Mouse (Mus musculus): ENCODE measurements around the gene Exoc3. TPM values are rescaled to one million over a fixed set of nuclear protein-coding genes. Genes with fewer than 3 reads are reported as not detected.

The Exoc3 gene
- total RNA-seq, 2 experiments from 2014 or later, result 47.3 to 53.5 TPM

DNA sequence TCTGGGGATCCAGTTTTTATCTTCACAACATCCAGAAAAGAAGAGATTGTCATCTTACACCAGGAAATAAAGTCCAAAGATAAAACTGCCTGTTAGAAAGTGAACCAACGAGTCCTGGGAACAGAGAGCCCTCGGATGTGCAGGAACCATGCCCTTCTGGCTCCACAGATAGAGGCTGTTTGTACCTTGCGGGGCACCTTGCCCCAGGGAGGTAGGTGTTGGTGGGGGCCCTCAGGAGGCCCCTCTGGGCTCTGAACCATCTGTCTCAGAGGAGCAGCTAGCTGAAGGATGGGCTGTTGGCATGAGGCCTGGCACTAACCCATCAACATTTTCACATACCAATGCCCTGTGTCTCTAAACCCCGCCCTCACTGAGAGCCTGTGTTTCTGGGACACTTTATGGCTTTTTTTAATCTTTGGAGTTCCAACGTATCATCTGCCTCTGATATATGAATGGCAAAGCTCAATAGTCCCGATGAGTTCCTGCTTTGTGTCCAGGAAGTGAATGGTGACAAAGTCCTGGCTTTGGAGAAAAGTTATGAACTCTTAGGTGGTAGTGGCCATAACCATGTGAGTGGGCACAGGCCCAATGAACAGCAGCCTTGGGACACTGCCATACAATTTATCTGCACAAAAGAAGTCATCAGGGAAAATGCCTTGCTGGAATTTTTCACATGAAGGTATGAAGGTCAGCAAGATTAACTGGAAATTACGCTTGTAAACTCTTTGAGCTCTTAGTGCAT lies 69.5 kb downstream of the Exoc3 start:
- DNase-seq, result no peak

DNA sequence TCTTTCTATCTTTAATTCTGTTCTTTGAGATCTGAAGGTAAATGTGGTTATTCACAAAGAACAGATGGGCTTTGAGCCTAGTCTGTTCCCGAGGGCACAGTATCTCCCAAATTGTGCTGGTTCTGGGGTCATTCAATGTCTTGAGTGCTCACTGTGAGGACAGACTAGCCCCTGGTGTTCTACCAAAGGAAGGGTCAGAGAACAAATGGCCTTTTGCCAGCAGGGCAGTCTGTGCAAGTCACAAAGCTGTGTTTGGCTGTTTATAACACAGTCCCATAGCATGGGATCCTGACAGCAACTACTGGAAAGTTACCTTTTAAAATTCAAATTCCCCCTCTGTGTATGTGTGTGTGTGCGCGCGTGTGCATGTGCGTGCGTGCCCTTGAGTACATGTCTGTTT lies 78.6 kb downstream of the Exoc3 start:
- no peak for DNase-seq

DNA sequence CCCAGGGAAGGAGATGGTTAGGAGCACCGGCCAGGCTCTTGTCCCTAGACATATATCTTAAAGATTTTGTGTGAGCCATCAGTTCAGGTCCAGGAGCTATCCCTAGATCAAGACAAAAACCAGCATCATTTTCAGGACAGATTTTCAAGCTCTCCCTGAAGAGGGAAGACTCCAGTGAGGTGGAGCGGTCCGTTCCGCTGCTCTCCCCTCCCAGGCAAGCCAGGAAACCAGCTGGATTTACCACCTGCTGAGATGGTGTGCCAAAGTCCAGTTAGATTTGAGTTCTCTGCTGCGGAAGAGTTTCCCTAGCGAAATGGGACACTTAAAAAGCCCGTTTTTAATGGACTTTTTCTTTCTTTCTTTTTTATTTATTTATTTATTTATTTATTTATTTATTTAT lies 81.0 kb downstream of the Exoc3 start:
- no peak for DNase-seq

DNA sequence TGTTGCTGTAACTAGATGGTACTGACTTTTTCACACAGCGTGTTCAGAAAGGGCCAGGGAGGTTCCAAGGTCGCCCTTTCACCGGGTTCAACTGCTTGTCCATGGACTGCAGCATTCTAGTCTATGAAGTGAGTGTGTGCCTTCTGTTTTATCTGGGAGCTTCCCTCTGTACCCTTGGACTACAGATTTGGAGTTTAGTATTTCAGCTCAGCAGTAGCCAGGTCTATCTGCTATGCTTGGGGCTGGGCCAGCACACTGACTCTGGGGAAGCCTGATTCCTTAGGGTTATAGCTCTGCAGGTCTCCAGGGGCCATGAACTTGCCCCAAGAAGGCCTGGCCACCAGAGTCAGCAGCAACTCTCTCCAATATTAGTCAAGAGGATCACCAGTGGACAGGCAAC lies 85.9 kb downstream of the Exoc3 start:
- peak; percentile 27 for DNase-seq

DNA sequence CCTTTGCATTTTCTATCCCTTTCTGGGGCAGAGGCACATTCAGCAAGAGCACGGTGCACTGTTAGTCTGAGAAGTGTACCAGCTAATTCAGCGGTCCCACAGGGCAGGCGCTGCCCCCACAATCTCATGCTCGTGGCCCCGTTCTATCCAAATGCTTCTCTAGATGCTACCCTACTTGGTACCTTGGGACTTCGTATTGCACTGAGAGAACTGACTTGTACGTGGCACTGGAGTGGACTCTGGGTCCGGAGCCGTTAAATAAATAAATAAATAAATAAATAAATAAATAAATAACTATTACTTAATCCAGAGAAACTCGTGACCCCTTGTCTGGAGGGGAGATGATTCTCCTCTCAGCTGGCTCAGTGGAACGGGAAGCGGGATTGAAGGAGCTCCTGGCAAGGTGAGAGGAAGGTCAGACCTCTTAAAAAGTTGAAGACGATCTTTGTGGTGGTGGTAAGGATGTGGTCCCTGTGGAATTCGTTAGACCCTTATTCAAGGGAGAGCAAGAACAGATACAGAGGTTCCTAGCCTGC lies 86.7 kb downstream of the Exoc3 start:
- DNase-seq, result no peak

DNA sequence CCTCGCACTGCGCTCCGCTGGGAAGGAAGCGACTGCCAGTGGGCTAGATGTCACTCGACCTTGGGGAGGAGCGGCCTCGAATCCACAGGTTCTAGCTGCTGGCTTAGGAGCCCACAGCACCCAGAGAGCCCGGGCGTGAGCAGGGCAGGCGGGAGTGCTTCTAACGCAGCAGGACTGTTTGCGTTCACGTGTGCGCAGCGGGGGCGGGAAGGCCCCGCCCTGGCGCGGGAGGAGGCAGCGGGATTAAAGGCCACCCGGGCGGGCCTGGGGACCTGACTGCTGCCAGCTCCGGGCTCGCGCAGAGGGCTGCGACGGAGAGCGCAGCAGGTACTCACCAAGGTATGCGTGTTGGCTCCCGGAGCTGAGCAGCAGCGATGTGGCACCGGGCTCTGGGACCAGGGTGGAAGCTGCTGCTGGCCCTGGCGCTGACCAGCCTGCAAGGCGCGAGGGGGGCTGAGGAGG lies 87.4 kb downstream of the Exoc3 start, which contains the start of gene Slc9a3:
Slc9a3 (plus strand) TSS at position 317 of the 462 bp plus-strand sequence.
- DNase-seq, result peak; percentile 53

Other genes starting within 250 kb of the Exoc3 start
- gene Zdhhc11, start 244.9 kb downstream of the Exoc3 start, total RNA-seq (2021), result not detected
- 10 to 100 TPM in 1 of 2 experiments, 1 to 10 TPM in 1; 8.3 to 13.4 TPM for gene Tppp, start 199.3 kb downstream of the Exoc3 start, total RNA-seq (2021)
- 1 to 10 TPM; 3.7 to 5.1 TPM for gene Cep72, start 146.4 kb downstream of the Exoc3 start, total RNA-seq (2021)
- gene Slc9a3, start 87.3 kb downstream of the Exoc3 start, total RNA-seq (2021), result under 1 TPM in 1 of 2 experiments, not detected in 1; 0.12 TPM
- gene Ahrr, start 83.6 kb upstream of the Exoc3 start, total RNA-seq (2021), result 1 to 10 TPM in 1 of 2 experiments, under 1 TPM in 1; 0.81 to 2.3 TPM
- 100 to 1,000 TPM; 114 to 122 TPM for gene Pdcd6, start 108.8 kb upstream of the Exoc3 start, total RNA-seq (2021)
- gene Sdha, start 141.5 kb upstream of the Exoc3 start, total RNA-seq (2021), result 1,000 to 10,000 TPM in 1 of 2 experiments, 100 to 1,000 TPM in 1; 887 to 1,000 TPM
- 10 to 100 TPM; 46.7 to 48.4 TPM for gene Ccdc127, start 141.6 kb upstream of the Exoc3 start, total RNA-seq (2021)
- gene Lrrc14b, start 155.3 kb upstream of the Exoc3 start, total RNA-seq (2021), result 1 to 10 TPM; 1.3 to 6.5 TPM
- 1 to 10 TPM; 3.1 to 3.2 TPM for gene Zfp72, start 182.1 kb upstream of the Exoc3 start, total RNA-seq (2021)
- gene Ftl1-ps1, start 191.0 kb upstream of the Exoc3 start, total RNA-seq (2021), result 100 to 1,000 TPM; 516 to 626 TPM